Mouse (Mus musculus) MEL-GATA-1-ER (cell line): ENCODE data around the gene Chaf1a.
A peak's percentile ranks its signal among the peaks of the same experiment; 100 is the strongest.

ENCODE experiments used
- DNase-seq: peaks from one replicate; pipeline ENCODE4 v3.0.0-alpha.2; 2012; ENCODE audit warnings: low read depth; ENCODE audit errors: extremely low read depth

Chaf1a gene

DNA sequence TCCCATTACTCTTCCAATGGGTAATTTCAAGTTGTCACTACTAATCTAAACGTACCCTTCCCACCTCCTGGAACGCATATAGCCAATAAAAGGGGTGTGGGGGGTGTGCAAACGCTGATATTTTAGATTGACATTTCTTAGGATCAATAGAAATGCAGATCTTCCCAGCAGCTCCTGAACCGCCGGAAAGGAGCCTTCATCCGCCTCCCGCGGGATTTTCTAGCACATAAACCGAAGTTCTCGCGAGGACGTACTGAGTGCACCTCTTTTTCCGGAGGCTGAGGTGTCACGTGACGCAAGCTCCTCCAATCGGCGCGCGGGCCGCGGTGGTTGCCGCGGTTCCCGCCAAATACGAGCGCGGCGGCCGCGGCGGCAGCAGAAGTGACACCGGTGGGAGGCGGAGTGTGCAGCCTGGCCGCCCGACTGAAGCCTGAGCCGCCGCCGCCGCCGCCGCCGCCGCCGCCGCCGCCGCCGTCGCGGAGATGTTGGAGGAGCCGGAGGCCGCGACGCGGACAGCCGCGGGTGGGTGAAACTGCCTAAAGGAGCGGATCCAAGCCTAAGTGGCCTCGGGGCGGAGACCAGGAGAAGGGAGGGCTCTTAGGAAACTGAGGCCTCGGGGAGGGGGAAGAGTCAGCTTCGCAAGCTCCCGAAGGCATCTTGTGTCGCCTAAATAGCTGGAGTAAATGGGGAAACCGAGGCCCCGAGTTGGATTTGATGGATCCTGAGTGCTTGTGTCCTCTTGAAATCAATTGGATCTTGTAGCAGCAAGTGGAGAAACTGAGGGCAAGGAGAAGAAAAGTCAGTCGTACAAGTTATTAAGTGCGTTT is at the start of gene Chaf1a:
Gene Chaf1a, plus strand, starts transcription at position 410 of the 827 bp plus-strand sequence.
- peak; percentile 99 for DNase-seq

DNA sequence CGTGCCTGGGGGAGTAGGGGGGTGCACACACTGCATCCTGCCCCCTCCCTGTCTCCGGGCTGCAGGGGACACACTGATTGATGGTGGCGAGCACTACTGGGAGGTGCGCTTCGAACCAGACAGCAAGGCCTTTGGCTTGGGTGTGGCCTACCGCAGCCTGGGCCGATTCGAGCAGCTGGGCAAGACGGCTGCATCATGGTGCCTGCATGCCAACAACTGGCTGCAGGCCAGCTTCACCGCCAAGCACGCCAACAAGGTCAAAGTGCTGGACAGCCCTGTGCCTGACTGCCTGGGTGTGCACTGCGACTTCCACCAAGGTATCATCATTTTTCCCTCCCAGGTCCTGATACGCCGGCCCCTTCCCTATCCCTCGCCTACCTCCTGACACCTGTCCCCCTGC is 44.2 kb upstream of the Chaf1a start:
- no peak for DNase-seq

DNA sequence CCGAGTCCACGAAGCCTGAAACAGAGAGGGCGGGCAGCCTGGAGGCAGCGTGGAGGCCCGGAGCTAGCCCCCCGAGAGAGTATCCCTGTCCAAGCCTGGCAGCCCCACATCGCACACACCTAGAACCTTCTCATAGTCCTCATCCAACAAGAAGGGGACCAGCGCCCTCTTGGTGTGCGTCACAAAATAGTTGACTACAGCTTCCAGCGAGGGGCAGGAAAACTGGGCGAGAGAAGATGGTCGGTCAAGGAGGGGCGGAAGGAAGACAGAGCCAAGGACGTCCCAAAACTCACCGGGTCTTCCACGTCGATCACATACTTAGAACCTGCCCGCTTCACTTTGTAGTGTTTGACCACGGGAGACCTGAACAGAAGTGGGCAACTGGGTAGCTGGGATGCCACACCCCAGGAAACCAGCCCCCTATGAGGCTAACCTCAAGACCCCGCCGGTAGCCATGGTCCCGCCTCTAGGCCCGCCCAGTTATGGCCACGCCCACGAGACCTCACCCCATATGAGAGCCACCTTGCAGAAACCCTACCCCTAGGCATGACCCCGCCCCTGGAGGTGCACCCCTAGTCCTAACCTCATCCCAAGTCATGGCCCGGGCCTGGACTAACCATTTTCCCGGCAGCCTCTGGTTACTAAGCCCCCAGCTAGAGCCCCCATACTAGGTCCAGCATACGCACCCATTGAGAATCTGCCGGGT is 40.3 kb upstream of the Chaf1a start:
- no peak for DNase-seq

DNA sequence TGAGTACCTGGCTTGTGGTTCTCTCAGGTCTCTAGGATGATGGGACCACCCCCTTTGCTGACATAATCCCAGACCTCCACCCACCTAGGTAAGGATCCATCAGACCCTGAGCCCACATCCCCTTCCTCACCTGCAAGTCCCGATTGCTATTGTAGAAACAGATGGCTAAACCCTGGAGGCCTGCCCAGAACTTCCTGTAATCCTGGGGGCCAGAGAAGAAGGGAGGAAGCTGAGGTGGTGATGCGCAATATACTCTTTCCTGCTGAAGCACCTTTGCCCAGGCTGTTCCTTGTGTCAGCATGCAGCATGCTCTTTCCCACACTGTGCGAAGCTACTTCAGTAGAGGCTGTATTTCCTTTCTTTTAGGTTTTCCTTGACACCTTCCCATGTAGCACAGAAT is 37.2 kb upstream of the Chaf1a start:
- DNase-seq: no peak

DNA sequence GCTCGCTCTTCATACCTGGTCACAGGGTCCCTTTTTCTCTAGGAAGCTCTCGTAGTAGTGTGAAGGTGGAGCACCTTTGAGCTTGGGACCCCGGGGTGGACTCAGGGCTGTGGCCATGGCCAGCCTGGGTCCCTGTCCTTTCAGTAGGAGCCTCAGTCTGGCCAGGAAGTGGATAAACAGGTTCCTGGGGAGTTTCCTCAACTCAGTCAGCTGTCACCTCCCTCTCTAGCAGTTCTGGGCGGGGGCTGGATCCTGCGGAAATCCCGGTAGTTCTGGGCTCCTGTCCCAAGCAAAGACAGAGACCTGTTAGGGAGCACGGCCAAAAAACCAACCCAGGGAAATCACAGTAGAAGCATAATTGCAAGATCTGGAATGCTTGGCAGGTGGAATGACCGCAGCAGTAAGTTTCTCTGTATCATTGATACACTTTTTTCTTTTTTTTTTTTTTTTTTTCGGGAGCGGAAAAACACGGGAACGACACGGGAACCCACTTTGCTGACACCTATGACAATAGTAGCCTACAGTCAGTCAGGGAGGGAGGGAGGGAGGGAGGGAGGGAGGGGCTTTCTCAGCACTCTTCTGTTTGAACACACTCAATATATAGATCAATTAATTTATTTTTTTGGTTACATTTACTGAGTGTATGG is 34.7 kb upstream of the Chaf1a start, which contains the start of the genes Stap2 and Mpnd:
Gene Stap2, minus strand, starts transcription at position 170 of the 647 bp plus-strand sequence.
Gene Mpnd, plus strand, starts transcription at position 297 of the 647 bp plus-strand sequence.
- DNase-seq: peak; percentile 62

DNA sequence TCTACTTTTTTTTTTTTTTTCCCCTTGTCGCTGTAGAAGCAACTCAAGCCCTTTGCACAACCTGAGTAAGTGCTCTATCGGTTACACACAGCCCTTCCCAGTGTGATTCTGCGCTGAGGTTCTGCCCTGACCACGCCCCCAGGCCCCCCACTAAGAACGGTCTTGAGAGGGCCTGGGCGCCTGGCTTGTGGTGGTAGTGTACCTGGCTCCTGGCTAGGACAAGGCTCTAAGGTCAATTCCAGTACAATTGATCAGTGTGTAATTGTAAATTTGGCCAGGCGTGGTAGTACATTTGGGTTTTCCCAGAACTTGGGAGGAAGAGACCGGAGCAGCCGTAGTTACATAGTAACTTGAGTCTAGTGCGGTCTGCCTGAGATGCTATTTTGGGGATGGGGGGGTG is 33.3 kb upstream of the Chaf1a start:
- no peak for DNase-seq

DNA sequence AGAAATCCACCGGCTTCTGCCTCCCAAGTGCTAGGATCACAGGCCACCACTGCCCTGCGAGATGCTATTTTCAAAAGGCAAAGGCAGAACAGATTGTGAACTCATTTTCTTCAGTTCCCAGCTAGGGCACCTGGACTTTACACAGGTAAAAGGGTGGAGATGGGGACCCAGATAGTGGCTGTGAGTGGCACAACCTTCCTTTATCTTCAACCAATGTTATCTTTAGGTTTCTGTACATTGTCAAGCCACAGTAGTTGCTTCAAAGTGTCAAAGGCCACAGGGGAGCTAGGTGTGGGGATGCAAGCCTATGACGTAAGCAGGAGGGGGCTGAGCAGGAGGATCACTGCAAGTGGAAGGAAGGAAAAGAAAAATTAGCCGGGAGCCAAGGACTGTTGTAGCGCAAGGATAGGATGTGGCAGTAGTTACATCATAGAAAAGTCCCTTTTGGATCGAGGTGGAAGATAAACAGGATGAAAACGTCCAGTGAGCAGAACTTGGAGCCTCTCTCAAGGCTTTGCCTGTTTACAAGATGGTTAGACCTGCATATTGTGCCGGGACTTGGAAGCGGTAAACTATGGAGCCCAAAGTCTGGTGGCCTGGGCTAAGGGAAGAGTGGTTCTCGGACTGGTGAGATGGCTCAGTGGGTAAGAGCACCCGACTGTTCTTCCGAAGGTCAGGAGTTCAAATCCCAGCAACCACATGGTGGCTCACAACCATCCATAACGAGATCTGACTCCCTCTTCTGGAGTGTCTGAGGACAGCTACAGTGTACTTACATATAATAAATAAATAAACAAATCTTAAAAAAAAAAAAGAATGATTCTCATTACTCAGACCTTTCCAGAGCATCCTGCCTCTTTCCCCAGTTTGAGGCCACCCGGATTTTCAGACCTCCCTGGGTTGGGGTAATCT is 32.5 kb upstream of the Chaf1a start:
- DNase-seq: no peak

DNA sequence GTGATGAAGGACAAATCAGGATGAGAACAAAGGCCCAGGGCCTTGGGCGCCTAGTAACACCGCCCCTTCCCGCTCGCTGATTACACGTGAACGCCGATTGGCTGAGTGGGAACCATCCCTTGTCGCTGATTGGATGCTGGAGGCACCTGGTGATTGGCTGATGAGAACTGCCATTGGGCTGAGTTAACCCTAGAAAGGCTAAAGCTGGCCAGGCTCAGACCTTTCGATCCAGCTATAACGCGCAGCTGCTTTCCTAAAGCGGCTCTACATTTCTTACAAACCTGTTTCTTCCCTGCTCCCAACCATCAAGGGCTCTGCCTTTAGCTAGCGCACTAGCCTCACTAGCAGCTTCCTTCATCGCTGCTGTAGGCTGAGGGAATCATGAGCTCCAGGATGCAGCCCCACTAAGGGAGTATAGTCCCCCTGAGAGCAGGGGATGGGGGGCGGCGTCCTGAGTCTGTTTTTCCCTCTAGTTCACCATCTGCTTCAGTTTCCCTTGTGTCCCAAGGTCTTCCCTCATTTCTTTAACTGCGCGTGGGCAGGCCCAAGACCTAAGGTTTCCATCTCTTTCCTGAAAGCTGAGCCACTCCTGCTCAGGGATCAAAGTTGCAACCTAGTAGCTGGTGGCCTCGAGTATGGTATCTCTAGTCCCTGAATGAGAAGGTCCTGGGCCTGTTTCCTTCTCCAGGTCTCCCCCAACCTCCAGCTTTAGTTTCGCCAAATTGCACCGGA is 31.7 kb upstream of the Chaf1a start:
- DNase-seq: peak; percentile 95

DNA sequence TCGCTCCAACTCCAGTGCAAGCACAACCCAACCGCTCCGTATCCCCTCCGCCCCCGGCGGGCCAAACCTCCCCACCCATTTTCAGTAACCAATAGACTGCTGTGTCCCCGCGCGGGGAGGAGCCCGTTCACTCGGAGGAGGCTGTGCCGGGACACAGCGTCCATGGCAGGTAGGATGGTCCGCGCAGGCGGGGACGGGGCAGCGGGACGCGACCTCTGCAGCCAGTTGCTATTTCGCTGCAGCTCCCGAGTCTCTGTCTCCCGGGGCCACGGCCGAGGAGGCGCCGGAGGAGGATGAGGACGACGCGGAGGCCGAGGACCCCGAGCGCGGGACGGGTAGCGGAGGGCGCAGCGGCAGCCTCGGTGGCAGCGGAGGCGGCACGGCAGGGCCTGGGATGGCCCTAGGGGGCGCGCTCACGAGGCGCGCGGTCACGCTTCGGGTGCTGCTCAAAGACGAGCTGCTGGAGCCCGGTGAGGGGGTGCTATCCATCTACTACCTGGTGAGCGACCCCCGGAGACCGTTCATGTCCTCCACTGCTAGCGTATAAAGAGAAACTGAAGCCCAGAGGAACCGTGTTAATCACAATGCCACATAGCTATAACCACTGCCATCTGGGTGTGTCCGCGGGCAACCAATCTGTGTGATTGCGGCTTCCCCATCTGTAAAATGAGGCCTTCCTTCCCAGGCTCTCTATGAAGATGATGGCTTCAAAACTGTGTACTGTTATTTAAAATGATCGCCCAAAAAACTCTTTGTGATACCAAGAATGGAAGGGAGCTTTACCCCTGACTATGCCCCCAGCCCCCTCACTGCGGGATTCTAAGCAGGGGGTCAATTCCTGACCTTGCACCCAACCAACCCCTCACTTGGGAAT is 30.9 kb upstream of the Chaf1a start:
- DNase-seq: peak; percentile 77

DNA sequence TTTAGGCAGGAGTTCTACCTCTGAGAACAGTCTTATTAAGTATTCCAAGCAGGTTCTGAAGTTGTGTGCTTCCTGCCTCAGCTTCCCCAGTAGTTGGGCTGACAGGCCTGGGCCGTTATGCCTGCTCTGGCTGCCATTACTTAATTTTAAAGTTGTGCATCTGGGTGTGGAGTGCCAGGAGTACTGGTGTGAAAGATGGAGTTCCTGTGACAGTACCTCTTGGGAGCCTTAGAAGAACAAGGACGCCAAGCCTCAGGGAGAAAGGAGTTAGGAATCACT is 30.3 kb upstream of the Chaf1a start:
- no peak for DNase-seq

DNA sequence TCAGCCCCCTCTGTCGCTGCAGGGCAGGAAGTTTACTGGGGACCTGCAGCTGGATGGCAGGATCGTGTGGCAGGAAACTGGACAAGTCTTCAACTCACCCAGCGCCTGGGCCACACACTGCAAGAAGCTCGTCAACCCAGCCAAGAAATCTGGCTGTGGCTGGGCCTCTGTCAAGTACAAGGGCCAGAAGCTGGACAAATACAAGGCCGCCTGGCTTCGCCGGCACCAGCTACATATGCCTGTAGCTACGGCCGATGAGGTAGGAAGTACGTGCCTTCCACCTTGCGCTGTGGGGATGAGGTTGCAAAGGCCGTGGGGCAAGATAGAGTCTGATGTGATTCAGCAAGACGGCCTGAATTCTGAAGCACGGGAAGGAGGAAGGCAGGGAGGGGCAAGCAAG is 30.0 kb upstream of the Chaf1a start:
- no peak for DNase-seq

DNA sequence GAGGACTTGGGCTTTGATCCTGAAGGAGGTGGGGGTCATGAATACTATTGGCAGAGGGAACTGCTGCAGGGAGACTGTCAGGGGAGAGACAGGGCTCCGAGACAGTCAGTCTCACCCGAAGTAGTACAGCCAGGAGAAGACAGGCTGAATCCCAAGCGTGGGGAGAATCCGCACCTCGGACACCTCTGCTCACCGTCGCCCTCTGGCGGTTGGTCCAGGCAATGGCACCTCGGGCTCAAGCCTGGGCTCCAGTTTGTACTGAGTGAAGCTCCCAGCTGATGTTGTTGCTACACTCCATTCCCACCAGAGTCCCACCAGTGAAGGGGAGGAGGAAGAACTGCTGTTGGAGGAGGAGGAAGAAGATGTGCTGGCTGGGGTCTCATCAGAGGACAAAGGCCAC is 29.6 kb upstream of the Chaf1a start:
- DNase-seq: no peak

DNA sequence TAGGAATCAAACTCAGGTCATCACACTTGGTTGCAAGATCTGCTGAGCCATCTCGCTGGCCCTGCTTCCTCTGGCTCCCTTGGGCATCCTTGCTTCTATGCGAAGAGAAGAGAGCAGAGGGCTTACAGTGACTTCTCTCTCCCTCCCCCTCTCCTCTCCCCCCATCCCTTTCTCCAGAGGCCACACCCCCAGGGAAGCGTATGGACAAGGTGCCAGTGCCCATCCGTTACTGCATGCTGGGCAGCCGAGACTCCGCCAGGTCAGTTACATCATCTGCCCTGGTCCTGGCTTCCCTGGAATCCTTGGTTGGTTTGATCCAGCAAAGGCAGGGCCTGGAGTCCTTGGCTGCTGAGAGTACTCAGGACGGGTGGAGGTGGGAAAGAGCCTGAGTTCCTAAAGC is 28.8 kb upstream of the Chaf1a start:
- no peak for DNase-seq

DNA sequence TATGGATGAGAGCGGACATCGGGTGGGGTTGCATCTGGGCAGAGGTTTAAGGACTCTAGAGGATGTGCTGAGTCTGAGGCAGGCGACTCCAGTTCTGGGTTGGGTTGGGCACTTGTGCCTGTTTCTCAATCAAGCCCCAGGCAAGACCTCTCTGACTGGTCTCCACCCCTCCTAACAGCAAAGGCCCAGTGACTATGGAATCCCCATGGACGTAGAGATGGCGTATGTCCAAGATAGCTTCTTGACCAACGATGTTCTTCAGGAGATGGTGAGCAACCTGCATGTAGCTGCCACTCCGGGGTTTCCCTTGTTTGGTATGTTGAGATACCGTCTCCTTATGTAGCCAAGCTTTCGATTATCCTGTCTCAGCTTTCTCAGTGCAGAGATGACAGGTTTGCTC is 24.9 kb upstream of the Chaf1a start:
- DNase-seq: no peak

DNA sequence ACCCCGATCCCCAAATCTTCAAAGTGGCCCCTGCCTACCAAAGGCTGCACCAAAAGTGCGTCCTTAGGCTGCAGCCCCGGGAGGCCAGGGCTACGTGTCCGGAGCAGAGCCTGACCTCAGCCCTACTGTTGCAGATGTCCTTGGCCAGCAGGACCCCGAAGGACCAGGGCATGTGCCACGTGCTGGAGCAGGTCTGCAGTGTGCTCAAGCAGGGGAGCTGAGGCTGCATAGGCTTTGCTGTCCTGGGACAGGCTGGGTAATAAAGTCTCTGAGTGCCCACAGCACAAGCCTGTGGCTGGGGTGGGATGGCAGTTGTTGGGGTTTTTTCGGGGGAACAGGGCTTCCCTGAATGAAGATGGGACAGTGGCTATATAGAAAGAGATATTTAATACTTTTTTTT is 23.9 kb upstream of the Chaf1a start:
- no peak for DNase-seq

DNA sequence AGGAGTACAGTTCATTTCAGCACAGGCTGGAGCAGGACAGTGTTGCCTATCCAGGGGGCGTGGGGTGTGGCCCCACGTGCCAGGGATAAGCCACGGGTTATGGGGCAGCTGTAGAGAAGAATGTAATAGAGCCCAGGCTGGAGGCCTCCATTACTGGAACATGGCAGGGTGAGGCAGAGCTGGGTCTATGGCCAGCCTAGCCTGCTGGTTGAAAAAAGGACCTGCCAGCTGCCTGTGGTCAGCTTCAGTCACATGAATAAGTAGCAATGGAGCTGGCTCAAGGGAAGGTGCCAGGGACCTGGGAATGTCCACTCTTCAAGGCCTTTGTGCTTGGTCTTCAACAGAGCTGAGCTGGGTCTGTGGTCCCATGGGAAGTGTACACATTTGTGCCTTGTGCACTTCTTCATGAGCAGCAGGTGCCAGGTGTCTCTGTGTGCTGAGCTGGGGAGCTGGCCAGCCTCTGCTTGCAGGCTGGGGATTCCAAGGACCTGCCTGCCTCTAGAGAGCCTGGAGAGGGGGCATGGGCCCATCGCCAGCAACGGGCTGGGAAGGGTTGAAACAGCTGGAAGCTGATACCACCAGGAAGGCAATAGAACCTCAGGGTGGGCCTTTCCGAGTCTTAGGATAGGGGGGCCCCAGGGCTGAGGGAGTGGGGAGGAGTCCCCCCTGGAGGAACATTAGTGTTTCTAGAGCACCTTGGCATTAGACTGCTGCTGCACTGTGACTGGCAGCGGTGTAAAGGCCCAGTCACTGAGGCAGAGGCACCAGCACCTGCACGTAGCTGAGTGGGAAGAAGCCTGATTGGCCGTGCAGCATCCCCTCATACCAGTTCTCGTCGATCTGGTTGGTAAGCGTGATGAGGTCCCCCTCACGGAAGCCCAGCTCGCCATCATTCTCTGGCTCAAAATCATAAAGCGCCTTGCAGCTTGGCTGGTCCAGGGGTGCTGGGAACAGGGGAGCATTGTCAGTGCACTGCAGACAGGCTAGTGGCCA is 23.1 kb upstream of the Chaf1a start:
- no peak for DNase-seq

DNA sequence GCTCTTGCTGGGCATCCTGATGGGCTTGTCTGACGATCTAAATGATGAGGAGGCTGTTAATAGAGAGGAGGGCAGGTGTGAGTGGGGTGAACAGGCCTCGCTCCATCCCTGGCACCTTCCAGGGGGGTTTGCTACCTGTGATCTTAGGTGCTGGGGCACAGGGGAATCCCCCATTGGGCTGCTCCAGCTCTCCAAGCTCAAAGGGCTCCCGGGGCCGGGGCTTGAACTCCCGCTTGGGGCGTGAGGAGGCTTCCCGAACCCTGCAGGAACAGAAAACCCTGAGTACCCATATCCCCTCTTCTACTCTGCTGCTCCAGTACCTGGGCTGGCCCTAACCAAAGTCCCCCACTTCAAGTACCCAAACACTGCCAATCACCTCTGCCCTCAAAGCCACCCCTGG is 22.4 kb upstream of the Chaf1a start:
- DNase-seq: no peak

DNA sequence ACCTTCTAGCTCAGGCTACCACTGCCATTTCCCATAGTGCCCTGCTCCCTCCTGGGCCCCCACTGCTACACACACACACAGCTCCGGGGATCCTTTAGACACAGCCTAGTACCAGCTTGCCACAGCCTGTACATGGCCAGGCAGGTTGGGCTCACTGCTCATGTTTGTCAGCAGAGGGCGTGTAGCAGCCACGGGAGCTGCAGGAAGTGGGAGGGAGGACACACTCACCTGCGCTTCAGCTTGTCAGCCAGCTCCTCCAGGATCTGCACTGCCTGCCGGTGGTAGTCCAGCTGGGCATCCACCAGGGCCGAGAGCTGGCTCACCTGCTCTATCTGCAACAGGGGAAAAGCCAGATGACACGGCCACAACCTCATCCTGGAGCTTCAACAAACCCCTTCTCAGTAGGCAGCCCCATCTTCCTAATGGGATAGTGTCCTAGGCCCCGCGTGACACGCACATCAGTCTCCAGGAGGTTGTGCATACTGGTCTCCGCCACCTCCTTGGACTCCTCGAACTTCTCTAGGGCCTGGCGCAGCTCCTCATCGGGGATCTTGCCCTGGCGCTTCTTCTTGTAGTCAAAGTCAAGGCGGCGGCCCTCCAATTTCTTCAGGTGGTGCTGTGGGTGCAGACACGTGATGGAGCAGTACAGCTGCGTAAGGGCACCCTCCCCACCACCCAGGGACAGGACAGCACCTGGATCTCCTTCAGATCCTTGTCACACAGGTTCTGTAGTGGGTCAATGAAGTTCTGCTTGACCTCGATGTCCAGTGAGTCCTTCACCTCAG is 21.7 kb upstream of the Chaf1a start:
- DNase-seq: no peak
